Mouse (Mus musculus) lung, adult 2 months (tissue): ENCODE data around the gene Tmem260. TPM values are rescaled to one million over a fixed set of nuclear protein-coding genes. Genes with fewer than 3 reads are reported as not detected.

Experiments used
- DNase-seq: peaks from one replicate; pipeline ENCODE4 v3.0.0; 2022
- H3K4me1 ChIP-seq: fragments of 200-500 bp; 2 replicates; pipeline ENCODE4 v1.6.1; 2011; ENCODE audit warnings: low read length; ENCODE audit not compliant: control insufficient read depth, insufficient read depth
- H3K4me3 ChIP-seq: fragments of 200-500 bp; replicated peaks from 2 replicates; pipeline ENCODE3; 2011; ENCODE audit warnings: low read depth, mild to moderate bottlenecking, control low read depth, low read length; ENCODE audit errors: extremely low read depth
- CTCF ChIP-seq: fragments of 200-500 bp; IDR thresholded peaks from 2 replicates; pipeline ENCODE4 v1.5.1; 2011; ENCODE audit warnings: mild to moderate bottlenecking, low read length, control low read depth; ENCODE audit not compliant: insufficient read depth
- POLR2A ChIP-seq: fragments of 200-500 bp; IDR thresholded peaks from 2 replicates; pipeline ENCODE4 v1.6.1; 2011; ENCODE audit warnings: low read depth, mild to moderate bottlenecking, control low read depth, low read length, borderline replicate concordance; ENCODE audit errors: extremely low read depth
- WGBS: fragments of 180-500 bp; shearing (Covaris S2); methylation state at CpG from one replicate; pipeline ENCODE4 v1.1.7; 2018; 5-methylcytosine and 5-hydroxymethylcytosine counted together
- polyA plus RNA-seq: library from polyadenylated mRNA; depleted of rRNA; stranded (reverse); fragments of >200 nt; gene quantifications from 2 replicates; pipeline ENCODE4 v1.2.3, GENCODE M21; 2012; rRNA removed

Tmem260 gene
- 15.7 and 22.0 TPM in 2 replicates for polyA plus RNA-seq

- Histone ChIP-seq H3K4me3 (peak within 1 kb of the TSS; percentile 99), H3K4me1 (no peaks in the 10 kb centered on the region; the same call in 1 of the 2 replicates)
- under 1% methylated on average over 69 of the region's 69 CpGs for WGBS
- TF ChIP-seq CTCF = peak; percentile 94
- peak; percentile 82; the same call in 1 of the 2 replicates for TF ChIP-seq POLR2A
- peak; percentile 92 for DNase-seq
Measured at GRCm38 (mm10) chr14:48445984-48446683, at the start of gene Tmem260. Gene Tmem260, plus strand, starts transcription at chr14:48446124.

GRCm38 (mm10) chr14:48406086-48406485 is 39.8 kb upstream of the Tmem260 start:
- TF ChIP-seq POLR2A = no peak
- TF ChIP-seq CTCF = no peak
- Histone ChIP-seq H3K4me1 (no peaks in the 10 kb centered on the region), H3K4me3 (no peak overlapping the region)
- 89% methylated on average over 13 of the region's 13 CpGs for WGBS
- no peak for DNase-seq

- WGBS = 75% methylated on average over 3 of the region's 3 CpGs
- no peak for DNase-seq
- H3K4me3 ChIP-seq = no peak overlapping the region
Measured at GRCm38 (mm10) chr14:48417064-48417463, 28.9 kb upstream of the Tmem260 start.

GRCm38 (mm10) chr14:48418264-48418663 is 27.7 kb upstream of the Tmem260 start:
- DNase-seq = no peak
- Histone ChIP-seq H3K4me1 (no peaks in the 10 kb centered on the region), H3K4me3 (no peak overlapping the region)
- WGBS = 51% methylated on average over 3 of the region's 3 CpGs
- TF ChIP-seq CTCF (no peak), POLR2A (no peak)

More at GRCm38 (mm10) chr14:48417064-48417463, 28.9 kb upstream of the Tmem260 start:
- no peak for TF ChIP-seq CTCF
- no peak for TF ChIP-seq POLR2A
- H3K4me1 ChIP-seq = no peaks in the 10 kb centered on the region

GRCm38 (mm10) chr14:48418672-48419071 is 27.3 kb upstream of the Tmem260 start:
- Histone ChIP-seq H3K4me1 (no peaks in the 10 kb centered on the region), H3K4me3 (no peak overlapping the region)
- WGBS = 75% methylated on average over 5 of the region's 5 CpGs
- DNase-seq = no peak
- TF ChIP-seq POLR2A (no peak), CTCF (no peak)

GRCm38 (mm10) chr14:48421476-48421875 is 24.4 kb upstream of the Tmem260 start:
- no peak for DNase-seq
- no peak overlapping the region for H3K4me3 ChIP-seq
- 11% methylated on average over 6 of the region's 6 CpGs for WGBS
- no peak for TF ChIP-seq POLR2A
- no peak for TF ChIP-seq CTCF
- H3K4me1 ChIP-seq = no peaks in the 10 kb centered on the region

- WGBS = 8% methylated on average over 6 of the region's 6 CpGs
- DNase-seq = no peak
Measured at GRCm38 (mm10) chr14:48421996-48422395, 23.9 kb upstream of the Tmem260 start.

GRCm38 (mm10) chr14:48422436-48422835 is 23.5 kb upstream of the Tmem260 start:
- TF ChIP-seq POLR2A (no peak), CTCF (no peak)
- Histone ChIP-seq H3K4me1 (no peaks in the 10 kb centered on the region), H3K4me3 (no peak overlapping the region)
- no peak for DNase-seq
- 40% methylated on average over 4 of the region's 4 CpGs for WGBS

More at GRCm38 (mm10) chr14:48421996-48422395, 23.9 kb upstream of the Tmem260 start:
- Histone ChIP-seq H3K4me3 (no peak overlapping the region), H3K4me1 (no peaks in the 10 kb centered on the region)
- TF ChIP-seq POLR2A (no peak), CTCF (no peak)

GRCm38 (mm10) chr14:48422901-48423300 is 23.0 kb upstream of the Tmem260 start:
- no peak overlapping the region for H3K4me3 ChIP-seq
- no peak for TF ChIP-seq CTCF
- no peak for TF ChIP-seq POLR2A
- no peak for DNase-seq
- H3K4me1 ChIP-seq = no peaks in the 10 kb centered on the region
- 54% methylated on average over 7 of the region's 7 CpGs for WGBS

GRCm38 (mm10) chr14:48431978-48432377 is 13.9 kb upstream of the Tmem260 start:
- no peak overlapping the region for H3K4me3 ChIP-seq
- no peaks in the 10 kb centered on the region for H3K4me1 ChIP-seq
- 82% methylated on average over 2 of the region's 2 CpGs for WGBS
- no peak for TF ChIP-seq POLR2A
- TF ChIP-seq CTCF = no peak
- DNase-seq = no peak
